Mouse (Mus musculus) cerebellum, adult (tissue): ENCODE data around the gene Klhl23.
A peak's percentile ranks its signal among the peaks of the same experiment; 100 is the strongest.
"Not testable (repeated sequence)": the region's sequence is repeated elsewhere in the genome, so short reads cannot be mapped to it uniquely, and the experiment has no call there.

ENCODE experiments used
- ATAC-seq: cut with Nextera tagmentation; 2 replicates; pipeline ENCODE4 v1.9.2; 2017; ENCODE audit warnings: mild to moderate bottlenecking, moderate library complexity, mixed read lengths; ENCODE audit not compliant: insufficient number of reproducible peaks, low FRiP score, low TSS enrichment

Gene Klhl23

GRCm38 (mm10) chr2:69821711-69822110 is at the start of gene Klhl23:
Gene Klhl23 (plus strand): TSS chr2:69821944.
- ATAC-seq: no peak

DNA sequence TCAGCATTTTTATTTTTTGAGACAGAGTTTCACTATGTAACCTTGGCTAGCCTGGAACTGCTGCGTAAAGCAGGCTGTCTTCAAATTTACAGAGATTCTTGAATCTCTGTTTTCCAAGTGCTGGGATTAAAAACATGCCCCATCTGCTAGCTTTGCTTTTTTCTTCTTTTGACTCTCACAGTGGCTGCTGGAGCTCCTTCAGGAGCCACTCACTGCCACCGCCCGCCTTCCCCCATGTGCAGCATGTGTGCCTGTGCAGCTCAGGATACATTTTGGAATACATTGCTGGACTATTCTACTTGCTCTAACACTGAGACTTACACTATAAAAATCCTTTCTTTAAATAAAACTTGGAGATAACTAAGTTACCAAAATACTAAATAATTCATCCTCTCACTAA is 48.4 kb upstream of the Klhl23 start:
- no peak for ATAC-seq

DNA sequence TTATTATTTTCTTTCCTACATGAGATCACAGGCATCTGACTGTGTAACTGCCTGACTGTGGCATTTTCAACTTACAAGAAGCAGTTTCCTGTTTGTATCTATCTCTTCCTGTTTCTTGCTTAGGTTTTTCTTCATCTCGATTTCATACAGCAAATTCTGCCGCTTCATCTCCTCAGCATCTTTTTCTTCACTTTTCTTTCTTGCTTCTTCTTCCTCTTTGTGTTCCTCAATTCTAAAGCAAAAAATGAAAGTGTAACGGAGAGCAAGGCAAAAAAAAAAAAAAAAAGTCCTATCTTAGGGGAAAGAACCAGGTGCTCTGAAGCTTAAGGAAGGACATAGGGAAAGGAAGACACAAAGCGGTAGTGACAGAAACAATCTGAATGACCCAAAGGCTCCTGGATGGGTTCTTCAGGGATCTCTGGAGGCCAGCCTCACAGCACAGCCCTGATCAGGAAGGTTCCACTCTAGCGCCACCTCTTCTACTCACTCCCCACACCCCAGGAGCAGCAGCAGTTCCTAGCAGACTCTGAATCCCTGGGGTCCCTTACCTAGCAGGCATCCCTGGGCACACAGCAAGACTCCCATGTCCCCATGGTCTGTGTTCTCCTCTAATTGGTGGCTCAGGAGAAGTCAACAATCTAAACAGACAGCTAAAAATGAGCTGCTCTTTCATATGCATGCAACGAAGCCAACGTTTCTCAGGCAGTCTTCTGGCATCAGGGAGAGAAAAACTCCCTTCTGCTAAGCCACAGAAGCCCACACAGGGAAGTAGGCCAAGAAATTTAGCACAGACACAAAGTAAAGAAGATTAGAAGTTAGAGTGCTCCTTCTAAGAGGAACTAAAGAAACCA is 43.5 kb upstream of the Klhl23 start:
- no peak for ATAC-seq

DNA sequence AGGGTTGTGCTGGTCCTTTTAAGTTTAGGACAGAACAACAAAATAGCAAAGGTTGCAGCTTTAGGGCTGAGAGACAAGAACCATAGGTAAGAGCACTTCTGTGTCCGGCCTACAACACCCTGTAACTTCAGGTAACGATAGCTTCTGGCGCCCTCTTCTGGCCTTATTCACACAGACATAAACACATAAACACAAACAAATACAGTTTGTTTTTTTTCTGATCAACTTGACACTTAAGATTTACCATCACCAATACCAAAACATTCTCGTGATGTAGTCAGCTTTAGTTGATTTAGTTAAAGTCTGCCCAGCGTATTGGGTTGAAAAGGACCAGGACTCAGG is 42.9 kb upstream of the Klhl23 start:
- ATAC-seq: no peak

DNA sequence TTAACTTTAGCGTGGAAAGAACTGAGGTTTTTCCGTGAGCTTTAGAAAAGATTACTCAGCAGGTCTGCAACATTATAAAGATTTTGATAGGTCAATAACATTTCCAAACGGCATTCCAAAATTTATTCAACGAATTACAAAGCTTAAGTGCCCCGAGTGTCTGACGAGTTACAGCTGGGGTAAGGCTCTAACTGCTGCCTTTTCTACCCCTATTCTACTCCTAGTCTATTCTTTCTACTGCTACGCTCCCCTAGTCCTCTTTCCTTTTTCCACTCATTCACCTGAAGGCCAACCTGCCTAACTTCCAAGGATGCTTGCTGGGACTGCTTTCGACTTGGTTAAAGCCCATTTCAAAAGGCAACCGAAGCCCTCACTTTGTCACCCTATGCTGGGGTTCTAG is 32.8 kb upstream of the Klhl23 start:
- no peak for ATAC-seq

GRCm38 (mm10) chr2:69789429-69790069 is 32.2 kb upstream of the Klhl23 start, which contains the start of the genes Ccdc173 and Phospho2:
Gene Ccdc173 (minus strand): TSS chr2:69789575.
Gene Phospho2 (plus strand): TSS chr2:69789623.
- peak; percentile 97 for ATAC-seq

DNA sequence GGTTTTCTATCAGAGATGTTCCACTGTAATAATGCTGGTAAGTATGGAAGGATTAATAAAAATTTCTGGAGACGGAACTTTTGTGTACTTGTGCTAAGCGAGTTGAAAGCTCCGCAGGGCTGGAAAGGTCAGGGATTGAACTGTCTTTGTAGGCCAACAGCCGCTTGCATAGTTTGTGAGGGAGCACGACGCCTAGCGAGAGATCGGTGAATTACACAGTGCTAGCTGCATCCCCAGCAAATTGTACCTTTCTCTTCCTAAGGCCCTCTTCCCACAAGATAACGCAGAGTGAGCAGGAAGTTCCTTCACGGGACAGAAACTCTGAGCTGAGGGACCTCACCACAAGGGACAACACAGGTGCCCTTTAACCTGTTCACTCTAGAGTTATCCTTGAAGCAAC is 31.5 kb upstream of the Klhl23 start:
- peak; percentile 57; the same call in 1 of the 2 replicates for ATAC-seq

GRCm38 (mm10) chr2:69790722-69791121 is 31.0 kb upstream of the Klhl23 start:
- no peak for ATAC-seq

GRCm38 (mm10) chr2:69802911-69803312 is 18.8 kb upstream of the Klhl23 start:
- peak; percentile 58 for ATAC-seq

DNA sequence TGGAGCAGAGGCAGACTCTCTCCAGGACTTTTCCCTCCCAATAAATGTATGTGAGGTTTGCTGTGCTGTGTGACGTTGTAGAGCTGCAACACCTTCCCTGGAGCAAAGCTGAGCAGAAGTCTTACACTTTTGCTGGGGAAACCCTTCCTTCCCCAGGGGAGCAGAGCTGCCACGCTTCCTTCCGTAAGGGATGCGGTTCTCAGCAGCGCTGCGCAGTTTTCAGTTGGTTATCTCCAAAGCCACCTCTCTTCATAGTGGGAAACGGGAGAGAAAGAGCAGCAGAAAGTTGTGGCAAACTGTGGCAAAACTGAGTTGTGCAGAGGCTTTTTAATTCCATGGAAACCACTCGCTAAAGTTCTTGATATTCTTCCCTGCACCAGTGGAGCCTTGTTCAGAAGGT is 18.0 kb upstream of the Klhl23 start:
- ATAC-seq: no peak

GRCm38 (mm10) chr2:69804663-69805062 is 17.1 kb upstream of the Klhl23 start:
- not testable (repeated sequence) for ATAC-seq

DNA sequence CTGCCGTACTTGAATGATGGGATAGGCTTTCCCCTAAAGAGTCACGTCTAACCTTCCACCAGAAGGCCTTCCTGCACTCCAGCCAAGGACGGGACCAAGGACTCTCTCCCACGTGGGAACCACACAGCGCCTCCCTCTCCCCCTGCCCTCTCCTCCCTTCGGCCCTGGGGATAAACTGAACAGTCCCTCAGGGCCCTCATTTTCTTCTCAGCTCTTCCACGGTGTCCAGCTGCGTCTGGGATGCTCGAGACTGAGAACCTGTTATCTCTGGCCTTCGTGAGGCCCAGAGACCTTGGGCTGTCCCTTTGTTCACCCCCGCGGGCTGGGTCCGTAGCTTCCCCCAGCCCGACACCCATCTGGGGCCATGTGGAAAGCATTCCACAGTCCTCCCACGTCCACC is 11.6 kb upstream of the Klhl23 start:
- no peak for ATAC-seq

GRCm38 (mm10) chr2:69811349-69811748 is 10.4 kb upstream of the Klhl23 start:
- not testable (repeated sequence) for ATAC-seq

- no peak for ATAC-seq
Measured at GRCm38 (mm10) chr2:69816575-69816974, 5.2 kb upstream of the Klhl23 start.

DNA sequence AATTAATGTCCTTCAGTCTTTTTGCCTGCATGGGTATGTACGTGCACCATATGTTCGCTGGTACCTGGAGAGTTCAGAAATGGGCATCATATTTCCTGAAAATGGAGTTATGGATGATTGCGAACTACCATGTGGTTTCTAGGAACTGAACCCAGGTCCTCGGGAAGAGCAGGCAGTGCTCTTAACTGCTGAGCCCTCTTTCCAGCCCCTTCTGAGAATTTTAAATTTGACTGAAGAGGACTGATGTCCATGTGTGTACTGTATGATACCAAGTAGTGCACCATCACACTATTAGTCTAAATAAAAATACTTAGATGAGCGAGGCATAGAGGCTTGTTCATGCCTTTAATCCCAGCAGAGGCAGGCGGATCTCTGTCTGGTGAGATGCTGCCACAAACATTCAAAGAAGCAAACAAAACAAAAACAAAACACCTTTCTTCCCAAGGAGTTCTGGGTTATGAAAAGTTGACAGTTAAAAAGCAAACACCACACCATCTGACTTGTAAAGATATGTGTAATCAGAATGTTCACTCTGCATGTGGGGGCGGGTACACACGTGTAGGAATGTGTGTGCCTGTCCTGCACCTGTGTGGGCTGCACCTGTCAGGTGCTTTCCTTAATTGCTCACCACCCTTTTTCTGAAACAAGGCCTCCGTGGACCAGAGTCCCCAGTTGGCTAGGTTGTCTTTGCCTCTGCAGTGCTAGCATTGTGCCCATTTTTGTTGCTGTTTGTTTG is 3.2 kb upstream of the Klhl23 start:
- ATAC-seq: no peak

DNA sequence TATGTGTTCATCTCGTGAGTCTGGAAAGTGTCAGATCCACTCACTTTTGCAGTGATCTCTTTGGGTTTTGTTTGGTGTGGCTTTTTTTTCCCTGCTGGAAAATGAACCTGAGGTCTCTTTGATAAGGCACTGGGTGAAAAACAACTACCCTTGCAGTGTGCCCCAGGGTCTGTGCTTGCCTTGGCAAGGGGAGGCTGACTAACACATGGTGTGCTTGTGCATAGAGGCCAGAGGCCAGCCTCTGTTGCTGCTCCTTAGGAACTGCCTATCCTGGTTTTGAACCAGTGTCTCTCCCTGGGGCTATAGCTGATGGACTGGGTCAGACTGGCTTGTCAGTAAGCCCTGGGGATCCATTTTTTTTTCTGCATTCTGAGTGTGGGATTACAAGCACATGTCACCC is 1.5 kb upstream of the Klhl23 start:
- no peak for ATAC-seq

- peak; percentile 54 for ATAC-seq
Measured at GRCm38 (mm10) chr2:69822361-69823128, 801 bp downstream of the Klhl23 start.

- peak; percentile 64 for ATAC-seq
Measured at GRCm38 (mm10) chr2:69823129-69823677, 1.5 kb downstream of the Klhl23 start.

- ATAC-seq: no peak
Measured at GRCm38 (mm10) chr2:69825898-69826297, 4.2 kb downstream of the Klhl23 start.

- peak; percentile 81 for ATAC-seq
Measured at GRCm38 (mm10) chr2:69826380-69826779, 4.6 kb downstream of the Klhl23 start.
